Mouse (Mus musculus) induced T-regulatory cell, adult 2 months (primary cell): ENCODE data around the gene Pnkp.
"Not testable (repeated sequence)": the region's sequence is repeated elsewhere in the genome, so short reads cannot be mapped to it uniquely, and the experiment has no call there.

ENCODE experiments used
- DNase-seq: peaks from one replicate; pipeline ENCODE4 v3.0.0-alpha.2; 2012; ENCODE audit warnings: low read depth

Gene Pnkp

DNA sequence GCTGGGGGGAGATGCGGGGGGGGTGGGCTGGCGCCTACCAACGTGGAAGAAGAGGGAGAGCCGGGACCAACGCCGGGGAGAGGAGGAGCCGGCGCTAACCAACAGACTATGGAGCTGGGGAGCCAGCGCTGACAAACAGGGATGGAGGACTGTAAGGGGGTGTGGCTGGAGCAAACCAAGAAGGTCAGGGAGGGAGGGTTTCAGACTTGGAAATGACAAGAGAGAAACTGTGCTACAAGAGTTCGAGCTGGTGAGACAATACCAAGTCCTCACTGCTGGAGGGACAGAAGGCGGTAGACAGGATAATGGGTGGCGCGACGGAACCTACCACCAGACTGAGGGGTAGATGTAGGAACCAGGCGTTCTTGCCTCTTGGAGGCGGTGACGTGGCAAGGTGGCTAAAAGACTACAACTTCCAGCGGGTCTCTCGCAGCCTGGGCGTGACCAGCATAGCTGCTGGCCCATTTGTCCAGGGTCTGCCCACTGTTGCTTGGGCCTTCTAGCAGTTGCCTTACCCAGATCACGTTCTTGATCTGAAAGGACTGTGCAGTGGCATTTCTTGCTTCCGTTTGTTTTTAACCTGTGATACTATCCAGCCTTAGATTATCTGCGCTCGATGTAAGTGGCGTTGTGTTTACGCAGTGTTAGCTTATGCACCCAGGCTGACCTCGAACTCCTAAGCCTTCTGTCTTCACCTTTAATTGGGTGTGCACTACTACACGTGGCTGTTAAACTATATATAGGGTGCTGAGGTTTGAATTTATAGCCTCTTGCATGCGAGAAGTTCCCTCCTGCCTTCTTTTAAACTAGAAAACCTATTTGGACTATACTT is 13.0 kb downstream of the Pnkp start, which contains the start of gene Ptov1:
Ptov1 (minus strand) TSS at position 92 of the 832 bp plus-strand sequence.
- peak; percentile 79 for DNase-seq

DNA sequence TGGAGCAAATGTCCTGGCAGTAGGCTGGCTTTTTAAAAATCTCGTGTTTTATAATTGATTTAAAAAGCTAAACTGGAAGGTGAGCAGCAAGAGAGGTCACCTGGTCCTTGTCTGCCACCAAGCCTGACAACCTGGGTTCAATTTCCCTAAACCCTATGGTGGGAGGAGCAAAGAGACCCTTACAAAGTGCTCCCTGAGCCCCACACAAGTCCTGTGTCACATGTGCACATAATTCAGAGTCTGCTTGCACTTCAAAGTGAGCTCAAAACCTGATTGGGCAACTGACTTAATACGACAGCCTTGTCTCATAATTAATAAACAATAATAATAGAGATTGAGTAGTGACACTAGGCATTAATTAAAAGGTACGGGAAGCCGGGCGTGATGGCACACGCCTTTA is 13.7 kb downstream of the Pnkp start:
- no peak for DNase-seq

DNA sequence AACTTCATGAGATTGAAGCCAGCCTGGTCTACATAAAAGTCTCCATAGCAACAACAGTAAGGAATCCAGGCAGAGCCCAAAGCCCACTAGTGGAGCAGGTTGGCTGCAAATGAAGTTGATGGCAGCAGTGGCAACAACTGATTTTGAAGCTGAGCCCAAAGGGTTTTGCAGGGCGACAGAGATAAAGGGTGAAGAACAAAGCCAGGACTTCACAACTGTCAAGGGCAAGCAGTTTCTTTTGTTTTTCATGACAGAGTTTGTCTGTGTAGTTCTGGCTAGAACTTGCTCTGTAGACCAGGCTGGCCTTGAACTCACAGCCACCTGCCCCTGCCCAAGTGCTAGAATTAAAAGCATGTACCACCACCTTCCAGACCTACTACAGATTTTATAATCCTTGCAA is 14.2 kb downstream of the Pnkp start:
- no peak for DNase-seq

DNA sequence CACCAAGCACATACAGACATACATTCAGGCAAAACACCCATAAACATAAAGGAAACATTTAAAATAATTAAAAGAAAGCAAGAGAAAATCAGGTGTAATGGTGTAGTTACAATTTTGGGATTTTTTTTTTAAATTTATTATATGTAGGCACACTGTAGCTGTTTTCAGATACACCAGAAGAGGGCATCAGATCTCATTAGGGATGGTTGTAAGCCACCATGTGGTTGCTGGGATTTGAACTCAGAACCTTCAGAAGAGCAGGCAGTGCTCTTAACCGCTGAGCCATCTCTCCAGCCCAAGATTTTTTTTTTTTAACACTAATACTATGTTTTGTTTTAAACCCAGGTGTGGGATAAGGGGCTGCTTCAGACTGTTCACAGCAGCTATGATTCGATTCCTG is 14.8 kb downstream of the Pnkp start:
- not testable (repeated sequence) for DNase-seq

DNA sequence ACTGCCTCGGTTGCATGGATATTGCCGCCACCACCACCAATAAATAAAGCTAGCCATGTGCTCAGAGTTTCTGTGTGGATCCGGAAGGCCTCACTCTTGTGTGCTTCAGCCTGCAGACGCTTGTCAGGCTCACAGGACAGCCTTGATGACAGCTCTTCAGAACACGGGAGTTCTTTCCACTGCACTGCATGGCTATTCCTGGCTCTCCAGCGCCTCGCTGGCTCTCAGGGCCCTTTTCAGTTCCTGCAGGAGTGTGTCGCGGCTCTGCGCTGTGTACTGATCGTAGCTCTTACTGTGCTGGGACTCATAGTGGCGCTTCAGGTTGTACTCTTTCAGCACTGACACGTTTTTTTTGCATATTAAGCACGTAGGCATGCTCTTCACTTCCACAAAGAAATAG is 20.9 kb downstream of the Pnkp start:
- no peak for DNase-seq

DNA sequence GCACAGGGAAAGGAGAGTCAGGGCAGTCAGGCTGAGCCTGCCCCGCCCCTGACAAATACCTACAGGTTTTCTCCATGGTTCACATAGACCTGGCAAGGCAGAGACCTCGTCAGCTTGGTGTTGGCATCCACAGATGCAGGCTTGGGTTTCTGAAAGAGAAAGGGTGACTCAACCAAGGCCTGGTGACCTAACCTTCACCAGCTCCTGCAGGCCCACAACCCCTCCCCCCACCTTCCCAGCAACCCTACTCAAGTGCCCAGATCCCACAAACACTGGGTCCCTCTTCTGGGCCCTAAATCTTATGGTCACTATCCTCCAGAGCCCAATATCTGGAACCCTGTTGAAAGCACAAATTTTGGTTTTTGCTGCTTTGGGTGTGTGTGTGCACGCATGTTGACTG is 26.1 kb downstream of the Pnkp start:
- DNase-seq: no peak

DNA sequence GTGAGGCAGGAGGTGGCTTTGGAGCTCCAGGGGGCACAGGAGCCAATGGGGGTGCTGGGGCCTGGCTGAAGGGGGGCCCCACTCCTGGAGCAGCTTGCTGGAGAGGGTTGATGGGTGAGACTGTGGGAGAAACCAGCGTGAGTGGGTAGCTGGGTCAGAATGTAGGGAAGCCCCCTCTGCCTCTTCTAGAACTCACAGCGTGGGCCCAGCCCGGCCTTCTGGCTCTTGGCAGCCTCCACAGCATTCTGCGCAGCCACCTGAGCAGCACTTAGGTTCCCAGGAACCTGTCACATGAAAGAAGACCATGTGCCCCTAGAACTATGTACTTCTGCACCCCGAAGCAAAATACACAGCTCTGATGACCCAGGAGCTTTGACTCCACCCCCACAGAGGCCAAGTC is 27.7 kb downstream of the Pnkp start:
- no peak for DNase-seq

DNA sequence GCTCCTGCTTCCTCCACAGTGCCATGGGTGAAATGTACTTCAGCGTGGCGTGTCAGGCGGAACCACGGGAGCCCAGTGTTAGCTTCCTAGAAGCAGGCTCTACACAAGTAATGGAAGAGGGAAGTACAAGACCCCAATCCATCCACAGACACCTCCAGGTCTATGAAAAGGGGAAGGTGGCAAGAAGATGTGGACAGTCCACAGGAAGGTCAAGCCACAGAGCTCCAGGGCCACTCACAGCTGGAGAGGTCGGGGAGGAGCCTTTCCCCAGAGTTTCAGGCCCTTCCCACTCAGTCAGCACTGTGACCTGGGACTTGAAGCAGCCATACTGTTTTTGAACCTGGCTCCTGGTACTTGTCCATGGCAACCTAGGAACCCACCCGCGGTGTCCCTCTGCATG is 30.0 kb downstream of the Pnkp start:
- DNase-seq: no peak

DNA sequence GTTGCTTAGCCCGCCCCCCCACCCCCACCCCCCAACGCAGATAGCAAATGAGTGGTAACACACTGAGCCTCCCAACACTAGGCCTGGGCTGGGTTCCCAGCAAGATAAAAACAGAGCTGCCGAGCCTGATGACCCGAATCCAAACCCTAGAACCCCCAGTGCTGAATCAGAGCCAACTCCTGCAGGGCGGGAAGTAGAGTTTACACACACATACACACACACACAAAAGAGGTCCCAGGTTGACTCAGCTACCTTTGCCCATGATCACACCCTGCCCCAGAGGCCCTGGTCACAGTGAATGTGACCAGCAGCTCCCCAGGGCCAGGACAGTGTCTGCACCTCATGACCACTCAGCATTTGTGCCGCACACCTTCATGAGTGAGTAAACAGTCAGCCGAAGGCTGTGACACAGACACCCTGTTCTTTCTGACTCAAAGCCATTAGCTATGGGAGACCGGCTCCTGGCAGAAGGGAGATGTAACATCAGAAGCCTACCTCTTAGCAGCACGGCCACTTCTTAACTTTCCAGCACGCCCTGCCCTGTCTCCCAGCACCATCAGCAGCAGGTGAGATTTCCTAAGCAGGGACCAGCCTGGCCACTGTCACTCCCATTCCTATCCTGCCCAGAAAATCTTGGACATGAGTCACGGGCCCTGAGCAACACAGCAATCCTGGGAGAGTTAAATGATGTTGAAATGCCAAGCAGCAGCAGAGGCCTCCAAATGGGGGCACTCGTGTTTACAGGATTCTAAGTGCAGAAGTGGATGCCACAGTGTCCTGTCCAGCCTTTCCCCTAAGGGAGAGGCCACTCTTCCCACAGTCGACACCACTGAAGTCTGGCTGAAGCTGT is 31.5 kb downstream of the Pnkp start:
- no peak for DNase-seq

DNA sequence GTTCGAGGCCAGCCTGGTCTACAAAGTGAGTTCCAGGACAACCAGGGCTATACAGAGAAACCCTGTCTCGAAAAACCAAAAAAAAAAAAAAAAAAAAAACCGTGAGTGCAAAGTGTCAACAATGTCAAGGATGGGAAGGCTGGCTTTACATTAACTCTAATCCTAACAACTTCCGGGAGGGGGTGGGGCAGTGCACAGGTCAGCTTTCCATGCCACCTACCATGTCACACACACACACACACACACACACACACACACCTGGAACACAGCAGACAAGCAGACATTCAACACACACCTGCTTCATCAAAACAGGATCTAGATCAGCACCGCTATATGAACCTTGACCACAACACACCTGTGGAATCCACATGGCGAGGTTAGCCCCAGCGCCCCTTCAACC is 33.2 kb downstream of the Pnkp start:
- no peak for DNase-seq

DNA sequence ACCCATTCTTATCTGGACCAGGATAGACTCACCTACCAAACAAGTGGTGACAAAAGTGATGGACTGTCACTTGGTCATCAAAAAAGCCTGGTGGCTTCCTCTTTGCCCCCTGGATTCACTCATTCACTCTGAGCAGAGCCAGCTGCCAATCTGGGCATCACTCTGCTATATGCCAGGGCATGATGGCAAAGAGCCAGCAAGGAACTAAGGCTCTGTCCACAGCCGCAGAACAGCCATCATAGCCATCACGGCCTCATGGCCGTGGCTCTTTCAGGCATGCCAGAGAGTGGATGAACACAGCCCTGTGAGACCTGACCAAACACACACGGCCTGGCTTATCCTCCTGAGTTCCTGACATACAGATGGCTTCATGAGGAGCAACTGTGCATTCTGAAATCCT is 33.8 kb downstream of the Pnkp start:
- DNase-seq: no peak

DNA sequence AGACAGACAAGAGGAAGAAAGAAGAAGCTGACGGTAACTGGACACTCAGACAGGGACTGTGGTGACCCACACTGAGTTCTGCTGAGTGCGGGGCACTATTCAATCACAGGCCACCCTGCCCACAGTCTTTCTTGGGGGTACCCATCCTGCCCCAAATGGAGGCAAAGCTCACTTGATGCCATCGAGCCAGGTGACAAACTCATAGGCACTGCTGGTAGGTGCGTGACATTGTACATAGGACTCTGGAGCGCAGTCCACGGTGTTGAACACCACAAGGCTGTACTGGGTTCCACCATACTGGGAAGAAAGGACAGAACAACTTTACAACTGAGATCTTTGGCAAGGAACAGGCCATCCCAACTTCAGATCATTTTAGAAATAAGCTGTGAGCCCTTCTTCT is 34.7 kb downstream of the Pnkp start:
- peak; percentile 57 for DNase-seq

DNA sequence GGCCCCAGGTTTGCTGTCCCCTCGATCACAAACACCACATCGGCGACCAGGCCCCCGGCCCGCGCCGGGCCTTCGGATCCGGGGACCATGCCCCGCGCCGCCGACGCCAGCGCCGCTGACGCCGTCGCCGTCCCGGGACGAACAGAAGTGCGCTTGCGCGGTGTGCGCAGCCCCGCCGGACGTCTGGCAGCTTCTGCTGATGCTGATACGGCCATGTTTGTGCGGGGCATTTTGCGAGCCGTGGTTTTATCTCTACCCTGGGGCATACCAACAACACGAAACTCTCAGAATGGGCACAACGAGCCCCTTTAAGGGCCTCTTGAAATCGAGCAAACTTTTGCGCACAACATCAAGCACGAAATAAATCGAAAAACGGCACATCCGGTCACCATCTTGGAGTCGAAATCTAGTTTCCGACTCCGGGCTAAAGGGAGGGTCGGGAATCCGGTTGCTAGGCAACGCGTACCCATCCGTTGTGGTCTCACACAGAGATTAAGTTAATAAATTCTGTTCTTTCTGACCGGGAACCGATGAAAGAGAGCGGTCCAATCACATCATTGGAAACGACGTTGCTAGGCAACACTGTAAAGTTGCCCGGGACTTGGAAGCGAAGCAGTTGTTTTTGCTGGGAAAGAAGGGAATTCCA is 35.5 kb downstream of the Pnkp start, which contains the start of gene Med25:
Med25 (minus strand) TSS at position 437 of the 646 bp plus-strand sequence.
- peak; percentile 96 for DNase-seq

DNA sequence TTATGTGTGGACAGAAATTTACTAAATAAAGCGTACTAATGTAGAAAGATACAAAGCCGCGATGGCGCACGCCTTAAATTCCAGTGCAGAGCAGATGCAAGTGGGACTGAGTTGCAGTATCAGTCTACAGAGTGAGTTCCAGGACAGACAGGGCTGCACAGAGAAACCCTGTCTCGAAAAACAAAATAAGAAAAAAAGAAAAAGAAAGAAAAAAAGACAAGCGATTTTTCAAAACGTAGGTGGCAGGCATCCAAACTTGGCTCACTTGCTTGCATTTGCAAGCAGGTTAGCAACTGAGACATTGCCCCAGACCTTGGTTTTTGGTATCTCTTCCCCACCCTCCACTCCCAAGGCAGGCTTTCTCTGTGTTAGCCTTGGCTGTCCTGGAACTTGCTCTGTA is 36.3 kb downstream of the Pnkp start:
- DNase-seq: no peak

DNA sequence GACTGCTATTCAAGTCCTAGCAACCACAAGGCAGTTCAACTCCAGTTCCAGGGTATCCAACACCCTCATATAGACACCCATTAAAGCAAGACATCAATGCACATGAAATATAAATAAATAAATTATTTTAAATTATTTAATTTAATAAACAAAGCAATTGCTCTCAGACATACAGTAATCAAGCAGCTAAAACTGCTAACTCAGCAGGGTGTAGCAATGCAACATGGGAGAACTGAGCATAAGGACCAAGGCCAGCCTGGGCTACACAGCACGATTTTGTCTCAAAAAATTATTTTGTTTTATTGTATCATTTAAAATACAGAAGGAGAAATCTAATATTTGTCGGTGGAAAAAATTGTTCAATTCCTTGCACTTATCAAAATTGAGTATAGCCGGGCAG is 37.2 kb downstream of the Pnkp start:
- peak; percentile 25 for DNase-seq

DNA sequence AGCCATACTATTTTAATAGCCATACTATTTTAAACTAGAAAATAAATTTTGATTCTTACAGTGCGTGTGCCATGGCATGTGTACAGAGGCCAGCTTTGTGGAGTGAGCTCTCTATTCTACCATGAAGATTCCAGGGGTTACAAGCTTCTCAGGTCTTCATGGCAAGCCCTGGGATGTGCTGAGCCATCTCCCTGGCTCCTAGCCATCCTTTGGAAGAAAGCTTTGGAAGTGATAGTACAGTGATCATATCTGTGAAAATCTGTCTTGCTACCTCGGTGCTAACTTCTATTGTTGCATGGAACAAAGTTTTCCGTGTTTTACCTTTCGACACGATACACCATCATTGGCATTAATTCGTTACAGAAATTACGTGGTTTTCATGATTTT is 38.3 kb downstream of the Pnkp start:
- no peak for DNase-seq

DNA sequence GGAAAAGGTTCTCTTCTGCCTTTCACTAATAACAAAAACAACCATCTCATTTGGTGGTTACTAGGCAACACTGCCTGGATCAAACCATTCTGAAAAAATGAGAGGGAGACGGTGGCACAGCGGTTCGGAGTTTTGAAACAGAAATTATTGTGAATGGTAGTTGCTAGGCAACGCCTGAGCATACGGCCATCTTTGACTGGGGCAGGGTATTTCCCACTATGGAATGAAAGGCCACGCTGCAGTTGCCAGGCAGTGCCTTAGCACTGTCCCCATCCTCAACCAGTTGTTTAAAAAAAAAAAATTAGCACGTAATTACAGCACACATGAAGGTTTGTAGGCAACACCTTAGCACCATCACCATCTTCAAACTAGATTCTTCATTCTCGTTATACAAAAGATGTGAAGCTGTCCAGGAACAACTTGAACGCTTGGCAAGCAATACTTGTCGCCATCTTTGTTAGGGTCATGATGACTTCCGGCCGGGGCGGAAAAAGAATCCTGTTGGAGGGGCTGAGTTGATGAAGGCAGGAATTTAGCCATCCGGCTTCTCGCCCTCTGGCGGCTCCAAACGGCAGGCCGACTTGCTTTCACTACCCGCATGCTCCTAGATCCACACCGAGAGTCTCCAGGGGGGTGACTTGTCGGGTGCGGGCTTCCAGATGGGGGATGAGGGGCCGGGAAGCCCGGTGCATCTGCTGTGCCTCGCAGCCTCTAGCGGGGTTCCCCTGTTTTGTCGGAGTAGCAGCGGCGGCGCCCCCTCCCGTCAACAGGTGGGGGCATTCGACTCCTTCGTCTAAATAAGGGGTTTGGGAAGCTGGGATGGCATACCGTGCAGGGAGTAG is 38.9 kb downstream of the Pnkp start, which contains the start of gene Fuz:
Fuz (plus strand) TSS at position 487 of the 842 bp plus-strand sequence.
- DNase-seq: peak; percentile 99

DNA sequence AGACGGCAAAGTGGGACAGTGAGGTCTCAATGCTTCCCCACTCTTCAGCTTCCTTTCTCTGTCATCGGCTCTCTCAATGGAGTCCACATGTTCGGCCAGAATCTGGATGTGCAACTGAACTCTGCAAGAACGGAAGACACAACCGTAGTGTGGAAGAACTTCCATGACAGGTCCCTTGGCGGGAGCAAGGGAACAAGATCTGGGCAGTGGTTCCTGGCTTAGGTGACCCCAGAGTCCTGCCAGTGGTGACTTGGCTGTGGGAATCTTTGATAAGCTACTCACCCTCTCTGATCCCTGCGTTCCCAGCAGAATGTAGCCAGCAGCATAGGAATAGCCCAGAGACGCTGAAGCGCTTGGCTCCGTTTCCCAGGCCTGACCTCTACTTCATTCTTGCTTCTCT is 39.6 kb downstream of the Pnkp start:
- no peak for DNase-seq

DNA sequence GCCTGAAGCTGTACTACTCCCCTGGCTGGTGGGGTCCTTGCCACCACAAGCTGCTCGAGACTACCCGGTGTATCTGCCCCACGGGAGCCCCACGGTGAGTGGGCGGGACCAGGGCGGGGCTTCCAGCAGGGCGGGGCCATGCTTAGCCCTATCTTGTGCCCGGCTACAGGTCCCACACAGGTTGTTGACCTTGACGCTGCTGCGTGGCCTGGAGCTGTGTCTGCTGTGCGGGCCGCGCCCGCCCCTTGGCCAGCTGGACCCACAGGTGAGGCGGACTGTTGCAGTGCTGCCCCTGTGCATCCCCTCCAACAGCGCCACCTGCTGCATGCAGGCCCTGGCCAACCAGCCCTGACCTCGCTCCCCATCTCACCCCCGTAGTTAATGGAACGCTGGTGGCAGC is 41.7 kb downstream of the Pnkp start:
- no peak for DNase-seq

DNA sequence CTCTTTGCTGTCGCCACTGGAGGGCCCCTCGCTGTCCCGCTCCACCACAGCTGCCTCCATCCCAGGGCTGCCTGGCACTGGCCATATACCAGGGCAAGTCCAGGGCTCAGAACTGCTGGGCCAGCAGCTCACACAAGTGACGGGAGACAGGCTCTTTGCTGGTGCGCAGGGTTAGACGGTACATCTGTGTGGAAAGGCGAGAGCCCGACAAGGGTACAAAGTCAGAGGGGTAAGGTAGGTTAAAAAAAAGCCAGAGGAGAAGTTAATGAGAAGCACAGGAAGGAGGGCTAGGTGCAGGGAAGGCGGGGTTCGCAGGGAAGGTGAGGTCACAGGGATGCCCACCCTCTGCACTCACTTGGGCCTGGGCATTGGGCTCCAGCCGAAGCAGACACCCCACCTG is 43.7 kb downstream of the Pnkp start:
- no peak for DNase-seq

DNA sequence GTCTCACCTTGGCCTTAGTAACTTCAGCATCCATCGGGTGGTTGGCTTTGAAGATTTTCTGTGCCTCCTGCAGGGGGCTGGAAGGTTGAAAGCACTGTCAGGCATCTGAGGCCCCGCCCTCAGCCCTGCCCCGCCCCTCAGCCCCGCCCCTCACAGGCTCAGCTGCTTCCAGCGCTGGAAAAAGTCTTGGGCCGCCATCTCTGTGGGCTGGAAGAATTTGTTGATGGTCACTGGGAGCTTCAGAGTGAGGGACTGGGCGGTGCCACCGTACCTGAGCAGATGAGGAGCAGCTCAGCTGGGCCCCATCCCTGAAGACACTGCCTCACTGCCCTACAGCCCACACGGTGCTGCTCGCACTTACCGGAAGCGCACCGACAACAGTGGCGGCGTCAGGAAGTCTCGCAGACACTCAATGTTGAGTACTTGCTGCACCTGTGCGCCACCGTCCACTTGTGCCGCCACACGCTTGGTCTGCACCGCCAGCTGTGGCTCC is 44.3 kb downstream of the Pnkp start:
- peak; percentile 92 for DNase-seq
